Mouse (Mus musculus): ENCODE measurements around the gene Plch1. TPM values are rescaled to one million over a fixed set of nuclear protein-coding genes. Genes with fewer than 3 reads are reported as not detected.
A peak's percentile ranks its signal among the peaks of the same experiment; 100 is the strongest.

Plch1 gene
- polyA plus RNA-seq (2015; fragmentation: Nextera tagmentation; extraction: Ambion mirVana), result 5.8 and 6.8 TPM in 2 replicates

DNA sequence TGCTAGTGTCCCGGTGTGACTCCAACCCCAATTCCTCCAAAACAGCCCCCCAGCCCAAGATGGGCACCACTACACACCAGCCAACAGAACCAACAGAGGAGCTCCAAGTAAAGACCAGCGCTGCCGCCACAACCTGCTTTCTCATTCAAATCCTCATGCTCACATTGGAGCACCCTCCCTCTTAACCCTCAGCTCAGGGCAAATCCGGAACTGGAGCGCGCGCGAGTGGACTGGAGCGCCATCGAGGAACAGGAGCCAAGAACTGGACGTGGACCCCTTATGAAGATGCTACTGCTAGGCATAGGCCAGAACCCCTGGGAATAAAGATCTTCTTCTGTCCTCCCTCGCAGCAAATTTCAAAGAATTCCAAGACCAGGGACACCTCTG is at the start of gene Plch1:
Plch1 (minus strand) TSS at position 164 of the 387 bp plus-strand sequence.
- H3K27ac ChIP-seq (replicated peaks), result peak within 1 kb of the TSS; percentile 90
- H3K4me2 ChIP-seq, result peak within 1 kb of the TSS; percentile 93
- H3K4me3 ChIP-seq (replicated peaks), result peak within 1 kb of the TSS; percentile 88
- ATAC-seq (ENCODE audit: low FRiP score), result peak; percentile 85
- peak within 1 kb of the TSS; percentile 70 for H3K9ac ChIP-seq (replicated peaks)
- H3K27me3 ChIP-seq (replicated peaks), result no peaks in the 10 kb centered on the region
- H3K4me1 ChIP-seq, result peaks cover 22% of the 10 kb centered on the region
- H3K36me3 ChIP-seq, result no peaks in the 10 kb centered on the region
- under 1% methylated on average over 12 of the region's 12 CpGs for WGBS
- no peaks in the 10 kb centered on the region for H3K9me3 ChIP-seq (replicated peaks)

DNA sequence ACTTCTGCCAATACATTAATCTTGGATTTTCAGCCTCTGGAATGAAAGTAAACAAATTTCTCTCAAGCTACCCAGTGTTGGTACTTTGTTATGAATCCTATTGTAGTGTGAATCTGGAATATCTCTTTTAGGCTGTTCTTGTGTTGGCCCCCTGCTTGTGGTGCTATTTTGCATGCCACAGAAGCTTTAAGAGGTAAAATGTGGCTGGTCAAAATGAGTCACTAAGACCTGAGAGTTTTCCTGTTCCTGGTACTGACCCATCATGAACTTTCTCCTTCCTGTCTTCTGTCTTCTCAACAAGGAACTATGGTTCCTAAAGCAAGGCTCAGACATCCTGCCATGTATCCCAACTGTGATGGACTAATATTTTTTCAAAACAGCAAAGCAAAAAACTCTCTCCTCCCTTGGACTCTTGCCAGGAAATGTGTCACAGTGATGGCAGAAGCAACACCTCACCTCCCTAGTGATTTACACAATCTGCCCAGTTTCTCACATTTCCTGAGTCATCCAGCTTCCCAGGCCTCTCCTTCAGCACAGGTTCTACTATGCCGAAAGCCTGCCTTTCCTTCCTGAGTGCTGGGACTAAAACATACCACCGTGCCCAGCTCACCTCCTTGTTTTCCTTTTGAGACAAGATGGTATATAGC is 42.1 kb upstream of the Plch1 start:
- Histone ChIP-seq H3K9ac (replicated peaks) (no peak overlapping the region), H3K27ac (replicated peaks) (no peak overlapping the region), H3K4me2 (no peak overlapping the region), H3K9me3 (replicated peaks) (no peaks in the 10 kb centered on the region), H3K4me1 (no peaks in the 10 kb centered on the region), H3K27me3 (replicated peaks) (no peaks in the 10 kb centered on the region), H3K4me3 (replicated peaks) (no peak overlapping the region), H3K36me3 (peaks cover 11% of the 10 kb centered on the region)
- no peak for ATAC-seq (ENCODE audit: low FRiP score)
- 94% methylated on average over 2 of the region's 2 CpGs for WGBS

DNA sequence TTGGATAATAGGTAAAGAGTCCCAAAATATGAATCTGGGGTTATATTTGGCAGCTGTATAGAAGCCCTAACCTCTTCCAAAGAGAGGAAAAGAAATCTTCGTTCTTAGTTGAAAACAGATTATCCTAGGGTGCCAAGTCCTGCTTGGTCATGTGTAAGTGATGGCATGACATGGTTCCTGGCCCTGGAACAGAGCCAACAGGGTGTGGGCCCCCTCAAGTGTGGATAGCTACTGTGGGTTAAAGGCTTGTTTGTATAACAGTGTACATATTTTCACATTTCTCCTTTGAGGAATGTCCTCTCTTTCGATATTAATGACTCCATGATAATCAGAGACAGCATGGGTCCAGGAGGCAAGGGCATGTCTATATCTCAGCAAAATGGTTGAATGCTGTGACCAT is 39.7 kb upstream of the Plch1 start:
- Histone ChIP-seq H3K4me3 (replicated peaks) (no peak overlapping the region), H3K4me1 (no peaks in the 10 kb centered on the region), H3K4me2 (no peak overlapping the region), H3K9ac (replicated peaks) (no peak overlapping the region), H3K9me3 (replicated peaks) (no peaks in the 10 kb centered on the region), H3K36me3 (peaks cover 6% of the 10 kb centered on the region), H3K27ac (replicated peaks) (no peak overlapping the region), H3K27me3 (replicated peaks) (no peaks in the 10 kb centered on the region)
- 83% methylated on average over 2 of the region's 2 CpGs for WGBS
- no peak for ATAC-seq (ENCODE audit: low FRiP score)

DNA sequence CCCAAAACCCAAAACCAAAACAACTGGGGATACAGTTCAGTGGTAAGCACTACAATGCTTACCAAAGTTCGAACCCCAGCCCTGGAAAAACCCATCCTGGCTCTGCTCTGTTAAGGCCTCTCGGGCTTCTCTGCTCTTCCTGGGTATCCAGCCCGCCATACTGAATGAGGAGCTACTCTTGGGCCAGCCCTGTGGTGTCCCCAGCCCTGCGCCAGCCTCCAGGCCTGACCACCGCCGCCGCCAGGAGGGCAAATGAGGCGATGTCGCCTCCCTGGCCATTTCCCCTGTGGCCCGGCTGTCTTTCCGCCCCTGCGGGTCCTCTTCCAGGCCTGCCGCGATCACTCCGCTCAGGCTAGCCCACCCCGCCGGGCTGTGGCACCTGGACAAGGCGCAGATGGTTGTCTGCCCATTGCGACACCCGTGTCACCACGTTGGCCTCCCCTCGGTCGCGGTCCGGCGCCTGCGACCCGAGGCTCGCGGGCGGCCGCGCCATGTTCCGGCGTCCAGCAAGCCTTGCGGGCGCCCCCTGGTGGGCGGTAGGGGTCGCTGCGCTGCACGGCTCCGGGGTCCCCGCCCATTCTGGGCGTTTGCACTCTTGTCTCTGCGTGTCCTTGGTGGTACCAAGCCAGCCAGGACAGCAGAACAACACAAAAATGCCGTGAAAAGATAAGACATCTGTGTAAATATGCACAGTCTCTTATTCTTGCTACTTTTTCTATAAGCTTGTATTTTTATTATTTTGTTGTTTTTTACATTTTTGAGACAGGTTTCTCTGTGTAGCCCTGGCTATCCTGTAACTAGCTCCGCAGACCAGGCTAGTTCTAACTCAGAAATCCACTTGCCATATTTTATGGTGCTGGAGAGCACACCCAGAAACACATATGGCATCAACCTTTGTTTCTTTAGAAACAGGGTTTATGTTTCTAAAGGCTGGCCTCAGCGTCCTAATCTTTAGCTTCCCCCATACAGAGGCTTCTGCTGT is 29.9 kb upstream of the Plch1 start, which contains the start of gene E130311K13Rik:
E130311K13Rik (minus strand) TSS at position 595 of the 982 bp plus-strand sequence.
- WGBS, result 6% methylated on average over 43 of the region's 48 CpGs
- Histone ChIP-seq H3K9ac (replicated peaks) (peak within 1 kb of the TSS; percentile 87), H3K4me1 (no peaks in the 10 kb centered on the region), H3K27me3 (replicated peaks) (no peaks in the 10 kb centered on the region), H3K4me3 (replicated peaks) (peak within 1 kb of the TSS; percentile 79), H3K4me2 (peak within 1 kb of the TSS; percentile 70), H3K27ac (replicated peaks) (peak within 1 kb of the TSS; percentile 72), H3K9me3 (replicated peaks) (no peaks in the 10 kb centered on the region), H3K36me3 (no peaks in the 10 kb centered on the region)
- ATAC-seq (ENCODE audit: low FRiP score), result peak; percentile 98

DNA sequence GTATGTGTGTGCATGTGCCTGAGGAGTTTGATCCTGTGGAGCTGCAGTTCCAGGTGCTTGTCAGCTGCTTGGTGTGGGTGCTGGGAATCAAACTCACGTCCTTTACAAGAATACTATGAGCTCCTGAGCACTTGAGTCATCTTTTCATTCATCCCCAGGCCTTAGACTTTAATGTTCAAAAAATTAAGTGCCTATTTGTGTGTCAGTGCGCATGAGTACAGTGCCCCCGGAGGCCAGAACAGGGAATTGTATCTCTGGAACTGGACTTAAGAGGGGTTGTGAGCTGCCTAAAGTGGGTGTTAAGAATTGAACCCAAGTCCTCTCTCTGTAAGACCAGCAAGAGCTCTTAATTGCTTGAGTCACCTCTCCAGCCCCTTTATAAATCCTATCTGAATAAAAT is 20.4 kb upstream of the Plch1 start:
- H3K9me3 ChIP-seq (replicated peaks), result no peaks in the 10 kb centered on the region
- H3K4me2 ChIP-seq, result no peak overlapping the region
- no peaks in the 10 kb centered on the region for H3K4me1 ChIP-seq
- 66% methylated on average over 3 of the region's 3 CpGs for WGBS
- no peaks in the 10 kb centered on the region for H3K27me3 ChIP-seq (replicated peaks)
- H3K27ac ChIP-seq (replicated peaks), result no peak overlapping the region
- H3K4me3 ChIP-seq (replicated peaks), result no peak overlapping the region
- ATAC-seq (ENCODE audit: low FRiP score), result no peak
- H3K9ac ChIP-seq (replicated peaks), result no peak overlapping the region
- peaks cover 5% of the 10 kb centered on the region; the same call in 1 of the 2 replicates for H3K36me3 ChIP-seq

DNA sequence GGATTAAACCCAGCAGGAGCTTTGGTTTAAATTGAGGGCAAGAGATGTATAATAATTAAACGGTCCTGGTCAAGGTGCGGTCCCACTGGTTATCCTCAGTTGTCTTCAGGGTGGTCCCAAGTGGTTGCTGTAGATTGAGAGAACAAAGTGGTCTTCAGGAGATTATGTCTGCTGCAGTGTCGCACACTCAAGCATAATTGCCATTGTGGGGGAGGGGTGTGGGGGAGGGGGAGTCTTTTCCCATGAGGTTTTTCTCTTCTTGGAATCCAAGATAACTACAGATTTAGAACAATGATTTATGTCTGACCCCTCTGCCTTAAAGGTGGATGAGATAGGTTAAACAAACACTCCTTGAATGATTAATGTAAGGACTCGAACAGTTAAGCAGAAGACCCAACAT is 11.0 kb upstream of the Plch1 start:
- Histone ChIP-seq H3K27me3 (replicated peaks) (no peaks in the 10 kb centered on the region), H3K9ac (replicated peaks) (no peak overlapping the region), H3K36me3 (peaks cover 2% of the 10 kb centered on the region; the same call in 1 of the 2 replicates), H3K4me3 (replicated peaks) (no peak overlapping the region), H3K27ac (replicated peaks) (no peak overlapping the region), H3K9me3 (replicated peaks) (no peaks in the 10 kb centered on the region), H3K4me2 (no peak overlapping the region), H3K4me1 (peaks cover 2% of the 10 kb centered on the region)
- ATAC-seq (ENCODE audit: low FRiP score), result no peak
- 80% methylated on average over 4 of the region's 4 CpGs for WGBS

DNA sequence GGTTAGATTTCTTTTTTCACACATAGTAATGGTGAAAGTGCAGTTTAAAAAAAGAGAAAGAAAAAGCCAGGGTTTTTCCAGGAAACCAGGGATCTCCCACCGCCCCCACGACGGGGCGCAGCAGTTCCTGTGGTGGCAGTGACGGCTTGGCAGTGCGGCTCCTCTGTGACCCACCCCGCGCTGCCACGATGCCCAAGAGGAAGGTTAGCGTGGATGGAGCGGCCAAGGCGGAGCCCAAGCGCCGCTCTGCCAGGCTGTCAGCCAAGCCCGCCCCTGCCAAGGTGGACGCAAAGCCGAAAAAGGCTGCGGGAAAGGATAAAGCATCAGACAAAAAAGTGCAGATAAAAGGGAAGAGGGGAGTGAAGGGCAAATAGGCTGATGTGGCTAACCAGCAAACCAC is 6.0 kb upstream of the Plch1 start:
- no peaks in the 10 kb centered on the region for H3K36me3 ChIP-seq
- H3K4me2 ChIP-seq, result peak overlapping the region; percentile 80
- H3K4me3 ChIP-seq (replicated peaks), result peak overlapping the region; percentile 43
- 2% methylated on average over 18 of the region's 18 CpGs for WGBS
- H3K9me3 ChIP-seq (replicated peaks), result no peaks in the 10 kb centered on the region
- ATAC-seq (ENCODE audit: low FRiP score), result peak; percentile 51; the same call in 1 of the 2 replicates
- peak overlapping the region; percentile 41 for H3K9ac ChIP-seq (replicated peaks)
- peaks cover 6% of the 10 kb centered on the region for H3K4me1 ChIP-seq
- H3K27ac ChIP-seq (replicated peaks), result no peak overlapping the region
- no peaks in the 10 kb centered on the region for H3K27me3 ChIP-seq (replicated peaks)

DNA sequence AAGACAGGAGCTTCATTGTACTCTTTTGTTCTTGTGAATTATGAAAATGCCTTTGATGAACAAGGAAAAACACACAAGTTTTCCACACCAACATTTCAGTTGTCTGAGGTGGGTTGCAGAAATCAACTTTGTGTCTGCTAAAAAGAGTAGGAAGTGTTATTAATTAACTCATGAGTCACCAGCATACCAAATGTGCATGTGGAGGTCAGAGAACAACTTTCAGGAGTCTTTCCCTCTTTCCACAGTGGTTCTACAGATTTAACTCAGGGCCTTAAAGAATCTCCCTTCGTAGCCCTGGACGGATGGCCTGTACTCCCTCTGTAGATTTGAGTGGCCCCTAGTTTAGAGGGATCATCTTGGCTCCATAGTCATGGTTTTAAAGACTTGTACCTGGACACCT is 4.9 kb upstream of the Plch1 start:
- Histone ChIP-seq H3K9ac (replicated peaks) (no peak overlapping the region), H3K36me3 (no peaks in the 10 kb centered on the region), H3K4me3 (replicated peaks) (no peak overlapping the region), H3K4me1 (peaks cover 16% of the 10 kb centered on the region), H3K27ac (replicated peaks) (no peak overlapping the region), H3K4me2 (no peak overlapping the region), H3K27me3 (replicated peaks) (no peaks in the 10 kb centered on the region), H3K9me3 (replicated peaks) (no peaks in the 10 kb centered on the region)
- ATAC-seq (ENCODE audit: low FRiP score), result no peak
- 81% methylated on average over 2 of the region's 2 CpGs for WGBS

DNA sequence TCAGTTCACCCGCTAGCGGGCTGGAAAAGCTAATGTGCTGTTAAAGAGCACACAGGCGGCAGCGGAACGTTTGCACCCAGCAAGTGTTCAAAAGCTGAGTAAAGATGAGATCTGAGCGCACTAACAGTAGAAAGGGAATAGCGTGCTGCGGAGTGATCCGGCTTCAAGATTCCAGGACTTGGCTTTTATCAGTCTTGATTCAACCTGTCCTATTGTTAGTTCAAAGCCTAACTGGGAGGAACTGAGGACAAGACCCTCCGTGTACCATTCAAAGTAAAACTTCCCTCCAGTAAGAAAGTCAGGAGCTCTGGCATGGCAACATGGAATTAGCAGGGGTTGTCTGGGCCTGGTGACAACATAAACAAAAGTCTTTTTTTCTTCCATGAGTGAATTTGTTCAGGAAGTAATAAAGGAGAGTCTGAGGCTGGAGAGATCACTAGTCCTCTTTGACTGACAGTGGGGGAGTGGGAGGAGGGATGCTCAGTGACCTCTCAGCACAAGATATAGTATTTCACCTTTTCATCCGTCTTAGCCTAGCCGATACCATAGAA is 824 bp upstream of the Plch1 start:
- no peaks in the 10 kb centered on the region for H3K36me3 ChIP-seq
- H3K9ac ChIP-seq (replicated peaks), result no peak overlapping the region
- no peak overlapping the region for H3K27ac ChIP-seq (replicated peaks)
- no peaks in the 10 kb centered on the region for H3K9me3 ChIP-seq (replicated peaks)
- no peak for ATAC-seq (ENCODE audit: low FRiP score)
- WGBS, result 2% methylated on average over 12 of the region's 12 CpGs
- no peaks in the 10 kb centered on the region for H3K27me3 ChIP-seq (replicated peaks)
- H3K4me1 ChIP-seq, result peaks cover 22% of the 10 kb centered on the region
- H3K4me2 ChIP-seq, result peak overlapping the region; percentile 93
- H3K4me3 ChIP-seq (replicated peaks), result peak overlapping the region; percentile 88

DNA sequence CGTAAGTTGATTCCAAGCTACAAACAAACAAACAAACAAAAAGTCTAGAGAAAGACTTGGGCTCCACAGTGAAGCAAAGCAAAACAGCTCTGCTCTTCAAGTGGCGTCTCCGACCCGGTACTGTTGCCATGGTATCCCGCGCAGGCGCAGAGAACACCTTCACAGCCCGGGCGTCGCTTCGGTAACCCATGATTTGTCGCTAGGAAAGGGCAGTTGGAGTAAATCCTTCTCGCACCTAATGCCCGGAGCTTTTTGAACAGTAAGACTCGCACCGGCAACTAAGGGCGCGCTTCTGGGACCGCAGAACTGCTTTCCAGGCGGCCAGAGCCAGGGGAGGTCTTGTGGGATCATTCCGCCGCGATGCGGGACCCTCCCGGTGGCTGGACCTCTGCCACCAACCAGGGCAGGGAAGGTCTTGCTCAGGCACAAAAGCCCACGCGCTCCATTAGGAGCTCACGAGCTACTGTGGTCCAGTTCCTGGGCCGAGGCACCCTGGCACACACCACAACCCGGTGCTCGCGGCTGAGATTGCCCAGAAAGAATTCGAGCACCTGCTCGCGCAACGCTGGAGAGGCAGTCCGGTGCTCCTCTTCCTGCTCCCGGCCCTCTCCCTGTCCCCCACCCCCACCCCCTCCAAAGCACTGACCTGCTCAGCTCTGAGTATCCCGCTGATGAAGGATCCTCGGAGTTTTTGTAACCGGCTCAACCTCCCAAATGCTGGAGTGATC is 527 bp downstream of the Plch1 start:
- peak overlapping the region; percentile 90 for H3K27ac ChIP-seq (replicated peaks)

DNA sequence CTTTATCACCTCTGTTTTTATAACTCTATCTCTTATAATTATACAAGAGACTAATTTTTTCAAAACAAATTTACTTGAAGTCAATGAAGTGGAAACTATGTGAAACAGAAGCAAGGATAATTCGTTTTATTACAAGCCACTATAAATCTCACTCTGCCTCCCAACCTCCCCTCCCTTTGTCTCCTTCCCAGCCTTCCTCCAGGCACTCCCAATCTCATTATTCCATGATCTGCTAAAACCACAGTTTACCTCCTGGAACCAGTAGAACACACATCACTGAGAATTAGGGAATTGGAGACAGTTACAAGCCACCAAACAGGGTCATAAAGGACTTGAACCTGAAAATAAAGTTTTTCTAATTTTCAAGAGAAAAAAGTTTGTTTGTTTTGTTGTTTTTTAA is 2.1 kb downstream of the Plch1 start:
- Histone ChIP-seq H3K4me3 (replicated peaks) (no peak overlapping the region), H3K27ac (replicated peaks) (no peak overlapping the region)

More for the DNA sequence above, 527 bp downstream of the Plch1 start:
- under 1% methylated on average over 41 of the region's 41 CpGs for WGBS
- peak overlapping the region; percentile 88 for H3K4me3 ChIP-seq (replicated peaks)
- peak overlapping the region; percentile 70 for H3K9ac ChIP-seq (replicated peaks)
- peaks cover 22% of the 10 kb centered on the region for H3K4me1 ChIP-seq
- no peaks in the 10 kb centered on the region for H3K9me3 ChIP-seq (replicated peaks)
- ATAC-seq (ENCODE audit: low FRiP score), result peak; percentile 94
- no peaks in the 10 kb centered on the region for H3K36me3 ChIP-seq
- no peaks in the 10 kb centered on the region for H3K27me3 ChIP-seq (replicated peaks)
- H3K4me2 ChIP-seq, result peak overlapping the region; percentile 93

More for the DNA sequence above, 2.1 kb downstream of the Plch1 start:
- Histone ChIP-seq H3K9ac (replicated peaks) (no peak overlapping the region), H3K4me2 (peak overlapping the region; percentile 93), H3K27me3 (replicated peaks) (no peaks in the 10 kb centered on the region), H3K36me3 (no peaks in the 10 kb centered on the region), H3K4me1 (peaks cover 22% of the 10 kb centered on the region), H3K9me3 (replicated peaks) (no peaks in the 10 kb centered on the region)
- WGBS, result 8% methylated on average over 1 of the region's 1 CpGs
- ATAC-seq (ENCODE audit: low FRiP score), result no peak

Data from neural tube, embryonic 15.5 days (tissue).